Mouse (Mus musculus): ENCODE results near the gene Sat2. TPM values are rescaled to one million over a fixed set of nuclear protein-coding genes. Genes with fewer than 3 reads are reported as not detected.

Sat2 gene
- polyA plus RNA-seq, 1 experiment from 2014 or later, result 13.0 TPM

- H3K4me3 ChIP-seq (ENCODE audit: low read length), result peak overlapping the region; percentile 88
- peaks cover 24% of the 10 kb centered on the region for H3K4me1 ChIP-seq (ENCODE audit: control insufficient read depth, insufficient read depth, low read length)
- ATAC-seq (replicated peaks; ENCODE audit: extremely low read depth, insufficient read depth, low FRiP score), result no peak
- H3K4me2 ChIP-seq (ENCODE audit: low read depth, low read length), result peak overlapping the region; percentile 79
- H3K36me3 ChIP-seq (ENCODE audit: control insufficient read depth, insufficient read depth), result peaks cover 2% of the 10 kb centered on the region; the same call in 1 of the 2 replicates
- no peaks in the 10 kb centered on the region for H3K27me3 ChIP-seq (ENCODE audit: control insufficient read depth, insufficient read depth, low read length)
- WGBS, result 2% methylated on average over 8 of the region's 8 CpGs
- H3K27ac ChIP-seq (ENCODE audit: low read length), result peak overlapping the region; percentile 96
- no peaks in the 10 kb centered on the region for H3K9me3 ChIP-seq (replicated peaks; ENCODE audit: control insufficient read depth, low read length)
- H3K9ac ChIP-seq (ENCODE audit: low read length), result peak overlapping the region; percentile 80
Observed at GRCm38 (mm10) chr11:69581814-69582213, 40.0 kb upstream of the Sat2 start.

GRCm38 (mm10) chr11:69582230-69582805 is 39.5 kb upstream of the Sat2 start:
- Histone ChIP-seq H3K9ac (ENCODE audit: low read length) (peak overlapping the region; percentile 80), H3K27ac (ENCODE audit: low read length) (no peak overlapping the region; the same call in 1 of the 2 replicates), H3K27me3 (ENCODE audit: control insufficient read depth, insufficient read depth, low read length) (no peaks in the 10 kb centered on the region), H3K36me3 (ENCODE audit: control insufficient read depth, insufficient read depth) (peaks cover 2% of the 10 kb centered on the region; the same call in 1 of the 2 replicates), H3K4me1 (ENCODE audit: control insufficient read depth, insufficient read depth, low read length) (peaks cover 20% of the 10 kb centered on the region), H3K9me3 (replicated peaks; ENCODE audit: control insufficient read depth, low read length) (no peaks in the 10 kb centered on the region), H3K4me2 (ENCODE audit: low read depth, low read length) (peak overlapping the region; percentile 79), H3K4me3 (ENCODE audit: low read length) (peak overlapping the region; percentile 88)
- no peak for ATAC-seq (replicated peaks; ENCODE audit: extremely low read depth, insufficient read depth, low FRiP score)
- WGBS, result 58% methylated on average over 9 of the region's 9 CpGs

GRCm38 (mm10) chr11:69584008-69584407 is 37.8 kb upstream of the Sat2 start:
- Histone ChIP-seq H3K4me2 (ENCODE audit: low read depth, low read length) (no peak overlapping the region), H3K9ac (ENCODE audit: low read length) (no peak overlapping the region), H3K27me3 (ENCODE audit: control insufficient read depth, insufficient read depth, low read length) (no peaks in the 10 kb centered on the region), H3K4me3 (ENCODE audit: low read length) (no peak overlapping the region), H3K9me3 (replicated peaks; ENCODE audit: control insufficient read depth, low read length) (no peaks in the 10 kb centered on the region), H3K36me3 (ENCODE audit: control insufficient read depth, insufficient read depth) (peaks cover 18% of the 10 kb centered on the region), H3K27ac (ENCODE audit: low read length) (no peak overlapping the region), H3K4me1 (ENCODE audit: control insufficient read depth, insufficient read depth, low read length) (peaks cover 9% of the 10 kb centered on the region)
- ATAC-seq (replicated peaks; ENCODE audit: extremely low read depth, insufficient read depth, low FRiP score), result no peak
- 82% methylated on average over 7 of the region's 7 CpGs for WGBS

- Histone ChIP-seq H3K27me3 (ENCODE audit: control insufficient read depth, insufficient read depth, low read length) (no peaks in the 10 kb centered on the region), H3K4me2 (ENCODE audit: low read depth, low read length) (no peak overlapping the region), H3K4me1 (ENCODE audit: control insufficient read depth, insufficient read depth, low read length) (peaks cover 7% of the 10 kb centered on the region), H3K4me3 (ENCODE audit: low read length) (no peak overlapping the region), H3K36me3 (ENCODE audit: control insufficient read depth, insufficient read depth) (peaks cover 28% of the 10 kb centered on the region), H3K9me3 (replicated peaks; ENCODE audit: control insufficient read depth, low read length) (no peaks in the 10 kb centered on the region), H3K27ac (ENCODE audit: low read length) (no peak overlapping the region), H3K9ac (ENCODE audit: low read length) (no peak overlapping the region)
- WGBS, result 95% methylated on average over 13 of the region's 13 CpGs
- ATAC-seq (replicated peaks; ENCODE audit: extremely low read depth, insufficient read depth, low FRiP score), result no peak
Observed at GRCm38 (mm10) chr11:69584937-69585336, 36.9 kb upstream of the Sat2 start.

- H3K4me1 ChIP-seq (ENCODE audit: control insufficient read depth, insufficient read depth, low read length), result peaks cover 7% of the 10 kb centered on the region
- H3K9ac ChIP-seq (ENCODE audit: low read length), result no peak overlapping the region
- H3K36me3 ChIP-seq (ENCODE audit: control insufficient read depth, insufficient read depth), result peaks cover 35% of the 10 kb centered on the region
- no peaks in the 10 kb centered on the region for H3K27me3 ChIP-seq (ENCODE audit: control insufficient read depth, insufficient read depth, low read length)
- no peaks in the 10 kb centered on the region for H3K9me3 ChIP-seq (replicated peaks; ENCODE audit: control insufficient read depth, low read length)
- 65% methylated on average over 7 of the region's 7 CpGs for WGBS
- H3K4me3 ChIP-seq (ENCODE audit: low read length), result no peak overlapping the region
- ATAC-seq (replicated peaks; ENCODE audit: extremely low read depth, insufficient read depth, low FRiP score), result no peak
- H3K27ac ChIP-seq (ENCODE audit: low read length), result no peak overlapping the region
- H3K4me2 ChIP-seq (ENCODE audit: low read depth, low read length), result no peak overlapping the region
Observed at GRCm38 (mm10) chr11:69585718-69586325, 36.0 kb upstream of the Sat2 start.

GRCm38 (mm10) chr11:69589207-69589834 is 32.5 kb upstream of the Sat2 start:
- Histone ChIP-seq H3K27me3 (ENCODE audit: control insufficient read depth, insufficient read depth, low read length) (no peaks in the 10 kb centered on the region), H3K4me3 (ENCODE audit: low read length) (no peak overlapping the region), H3K36me3 (ENCODE audit: control insufficient read depth, insufficient read depth) (peaks cover 43% of the 10 kb centered on the region), H3K4me2 (ENCODE audit: low read depth, low read length) (no peak overlapping the region), H3K27ac (ENCODE audit: low read length) (no peak overlapping the region), H3K9me3 (replicated peaks; ENCODE audit: control insufficient read depth, low read length) (no peaks in the 10 kb centered on the region), H3K9ac (ENCODE audit: low read length) (no peak overlapping the region), H3K4me1 (ENCODE audit: control insufficient read depth, insufficient read depth, low read length) (no peaks in the 10 kb centered on the region)
- no peak for ATAC-seq (replicated peaks; ENCODE audit: extremely low read depth, insufficient read depth, low FRiP score)
- WGBS, result 85% methylated on average over 22 of the region's 22 CpGs

GRCm38 (mm10) chr11:69590622-69591021 is 31.2 kb upstream of the Sat2 start:
- WGBS, result 88% methylated on average over 8 of the region's 8 CpGs
- H3K36me3 ChIP-seq (ENCODE audit: control insufficient read depth, insufficient read depth), result peaks cover 46% of the 10 kb centered on the region
- H3K4me3 ChIP-seq (ENCODE audit: low read length), result no peak overlapping the region
- H3K9ac ChIP-seq (ENCODE audit: low read length), result no peak overlapping the region
- no peak for ATAC-seq (replicated peaks; ENCODE audit: extremely low read depth, insufficient read depth, low FRiP score)
- H3K4me2 ChIP-seq (ENCODE audit: low read depth, low read length), result no peak overlapping the region
- H3K4me1 ChIP-seq (ENCODE audit: control insufficient read depth, insufficient read depth, low read length), result no peaks in the 10 kb centered on the region
- H3K27me3 ChIP-seq (ENCODE audit: control insufficient read depth, insufficient read depth, low read length), result no peaks in the 10 kb centered on the region
- H3K27ac ChIP-seq (ENCODE audit: low read length), result no peak overlapping the region
- no peaks in the 10 kb centered on the region for H3K9me3 ChIP-seq (replicated peaks; ENCODE audit: control insufficient read depth, low read length)

GRCm38 (mm10) chr11:69591424-69591823 is 30.4 kb upstream of the Sat2 start:
- Histone ChIP-seq H3K9ac (ENCODE audit: low read length) (no peak overlapping the region), H3K27ac (ENCODE audit: low read length) (no peak overlapping the region), H3K27me3 (ENCODE audit: control insufficient read depth, insufficient read depth, low read length) (no peaks in the 10 kb centered on the region), H3K4me3 (ENCODE audit: low read length) (no peak overlapping the region), H3K36me3 (ENCODE audit: control insufficient read depth, insufficient read depth) (peaks cover 46% of the 10 kb centered on the region), H3K4me1 (ENCODE audit: control insufficient read depth, insufficient read depth, low read length) (no peaks in the 10 kb centered on the region), H3K9me3 (replicated peaks; ENCODE audit: control insufficient read depth, low read length) (no peaks in the 10 kb centered on the region), H3K4me2 (ENCODE audit: low read depth, low read length) (no peak overlapping the region)
- 88% methylated on average over 3 of the region's 3 CpGs for WGBS
- ATAC-seq (replicated peaks; ENCODE audit: extremely low read depth, insufficient read depth, low FRiP score), result no peak

- Histone ChIP-seq H3K4me2 (ENCODE audit: low read depth, low read length) (no peak overlapping the region), H3K9ac (ENCODE audit: low read length) (no peak overlapping the region), H3K36me3 (ENCODE audit: control insufficient read depth, insufficient read depth) (peaks cover 46% of the 10 kb centered on the region), H3K4me1 (ENCODE audit: control insufficient read depth, insufficient read depth, low read length) (no peaks in the 10 kb centered on the region), H3K27me3 (ENCODE audit: control insufficient read depth, insufficient read depth, low read length) (no peaks in the 10 kb centered on the region), H3K27ac (ENCODE audit: low read length) (no peak overlapping the region), H3K9me3 (replicated peaks; ENCODE audit: control insufficient read depth, low read length) (no peaks in the 10 kb centered on the region), H3K4me3 (ENCODE audit: low read length) (no peak overlapping the region)
- 65% methylated on average over 7 of the region's 7 CpGs for WGBS
- no peak for ATAC-seq (replicated peaks; ENCODE audit: extremely low read depth, insufficient read depth, low FRiP score)
Observed at GRCm38 (mm10) chr11:69591899-69592637, 29.8 kb upstream of the Sat2 start.

Data from heart, embryonic 16.5 days (tissue).